Mouse (Mus musculus): ENCODE data around the gene Slc35a5. TPM values are rescaled to one million over a fixed set of nuclear protein-coding genes. Genes with fewer than 3 reads are reported as not detected.
A peak's percentile ranks its signal among the peaks of the same experiment; 100 is the strongest.

Slc35a5 gene
- polyA plus RNA-seq, 1 experiment from 2014 or later: 36.8 TPM

- Histone ChIP-seq H3K27ac (ENCODE audit: low read depth, low read length) (no peak overlapping the region), H3K9ac (replicated peaks; ENCODE audit: low read depth, low read length) (no peak overlapping the region), H3K4me3 (ENCODE audit: low read depth, low read length) (no peak overlapping the region), H3K27me3 (ENCODE audit: control insufficient read depth, insufficient read depth, low read length) (no peaks in the 10 kb centered on the region), H3K4me1 (ENCODE audit: control insufficient read depth, insufficient read depth, low read length) (no peaks in the 10 kb centered on the region), H3K36me3 (ENCODE audit: control insufficient read depth, insufficient read depth, low read length) (no peaks in the 10 kb centered on the region), H3K9me3 (ENCODE audit: control insufficient read depth, low read length) (no peaks in the 10 kb centered on the region), H3K4me2 (ENCODE audit: low read depth, low read length) (no peak overlapping the region)
- ATAC-seq (ENCODE audit: low read depth): no peak
- WGBS: 72% methylated on average over 5 of the region's 5 CpGs
Observed at GRCm38 (mm10) chr16:45122571-45122970, 35.9 kb downstream of the Slc35a5 start.

GRCm38 (mm10) chr16:45120844-45121425, 37.6 kb downstream of the Slc35a5 start:
- Histone ChIP-seq H3K4me1 (ENCODE audit: control insufficient read depth, insufficient read depth, low read length) (no peaks in the 10 kb centered on the region), H3K36me3 (ENCODE audit: control insufficient read depth, insufficient read depth, low read length) (no peaks in the 10 kb centered on the region), H3K27ac (ENCODE audit: low read depth, low read length) (no peak overlapping the region), H3K4me3 (ENCODE audit: low read depth, low read length) (no peak overlapping the region), H3K9me3 (ENCODE audit: control insufficient read depth, low read length) (no peaks in the 10 kb centered on the region), H3K9ac (replicated peaks; ENCODE audit: low read depth, low read length) (no peak overlapping the region), H3K27me3 (ENCODE audit: control insufficient read depth, insufficient read depth, low read length) (no peaks in the 10 kb centered on the region), H3K4me2 (ENCODE audit: low read depth, low read length) (no peak overlapping the region)
- ATAC-seq (ENCODE audit: low read depth): peak; percentile 24; the same call in 1 of the 2 replicates
- 65% methylated on average over 5 of the region's 5 CpGs for WGBS

- no peaks in the 10 kb centered on the region for H3K9me3 ChIP-seq (ENCODE audit: control insufficient read depth, low read length)
- H3K27me3 ChIP-seq (ENCODE audit: control insufficient read depth, insufficient read depth, low read length): no peaks in the 10 kb centered on the region
- no peak overlapping the region for H3K27ac ChIP-seq (ENCODE audit: low read depth, low read length)
- no peak overlapping the region for H3K4me2 ChIP-seq (ENCODE audit: low read depth, low read length)
- H3K36me3 ChIP-seq (ENCODE audit: control insufficient read depth, insufficient read depth, low read length): no peaks in the 10 kb centered on the region
- no peak for ATAC-seq (ENCODE audit: low read depth)
- no peak overlapping the region for H3K4me3 ChIP-seq (ENCODE audit: low read depth, low read length)
- 87% methylated on average over 3 of the region's 3 CpGs for WGBS
- no peaks in the 10 kb centered on the region for H3K4me1 ChIP-seq (ENCODE audit: control insufficient read depth, insufficient read depth, low read length)
- no peak overlapping the region for H3K9ac ChIP-seq (replicated peaks; ENCODE audit: low read depth, low read length)
Observed at GRCm38 (mm10) chr16:45118760-45119159, 39.7 kb downstream of the Slc35a5 start.

- Histone ChIP-seq H3K9ac (replicated peaks; ENCODE audit: low read depth, low read length) (no peak overlapping the region), H3K36me3 (ENCODE audit: control insufficient read depth, insufficient read depth, low read length) (no peaks in the 10 kb centered on the region), H3K4me1 (ENCODE audit: control insufficient read depth, insufficient read depth, low read length) (no peaks in the 10 kb centered on the region), H3K27me3 (ENCODE audit: control insufficient read depth, insufficient read depth, low read length) (no peaks in the 10 kb centered on the region), H3K27ac (ENCODE audit: low read depth, low read length) (no peak overlapping the region), H3K4me3 (ENCODE audit: low read depth, low read length) (no peak overlapping the region), H3K4me2 (ENCODE audit: low read depth, low read length) (no peak overlapping the region), H3K9me3 (ENCODE audit: control insufficient read depth, low read length) (no peaks in the 10 kb centered on the region)
- no peak for ATAC-seq (ENCODE audit: low read depth)
- WGBS: 96% methylated on average over 3 of the region's 3 CpGs
Observed at GRCm38 (mm10) chr16:45117200-45117599, 41.3 kb downstream of the Slc35a5 start.

GRCm38 (mm10) chr16:45110498-45110897, 48.0 kb downstream of the Slc35a5 start:
- no peaks in the 10 kb centered on the region for H3K36me3 ChIP-seq (ENCODE audit: control insufficient read depth, insufficient read depth, low read length)
- 81% methylated on average over 4 of the region's 4 CpGs for WGBS
- no peak overlapping the region for H3K4me2 ChIP-seq (ENCODE audit: low read depth, low read length)
- H3K4me1 ChIP-seq (ENCODE audit: control insufficient read depth, insufficient read depth, low read length): no peaks in the 10 kb centered on the region
- no peaks in the 10 kb centered on the region for H3K9me3 ChIP-seq (ENCODE audit: control insufficient read depth, low read length)
- H3K9ac ChIP-seq (replicated peaks; ENCODE audit: low read depth, low read length): no peak overlapping the region
- H3K4me3 ChIP-seq (ENCODE audit: low read depth, low read length): no peak overlapping the region
- H3K27me3 ChIP-seq (ENCODE audit: control insufficient read depth, insufficient read depth, low read length): no peaks in the 10 kb centered on the region
- ATAC-seq (ENCODE audit: low read depth): no peak
- no peak overlapping the region for H3K27ac ChIP-seq (ENCODE audit: low read depth, low read length)

- no peak for ATAC-seq (ENCODE audit: low read depth)
- Histone ChIP-seq H3K4me2 (ENCODE audit: low read depth, low read length) (no peak overlapping the region), H3K36me3 (ENCODE audit: control insufficient read depth, insufficient read depth, low read length) (no peaks in the 10 kb centered on the region), H3K9me3 (ENCODE audit: control insufficient read depth, low read length) (no peaks in the 10 kb centered on the region), H3K27me3 (ENCODE audit: control insufficient read depth, insufficient read depth, low read length) (no peaks in the 10 kb centered on the region), H3K27ac (ENCODE audit: low read depth, low read length) (no peak overlapping the region), H3K4me1 (ENCODE audit: control insufficient read depth, insufficient read depth, low read length) (no peaks in the 10 kb centered on the region), H3K9ac (replicated peaks; ENCODE audit: low read depth, low read length) (no peak overlapping the region), H3K4me3 (ENCODE audit: low read depth, low read length) (no peak overlapping the region)
- WGBS: 81% methylated on average over 5 of the region's 5 CpGs
Observed at GRCm38 (mm10) chr16:45108203-45108878, 50.2 kb downstream of the Slc35a5 start.

- WGBS: 79% methylated on average over 3 of the region's 3 CpGs
- no peaks in the 10 kb centered on the region for H3K4me1 ChIP-seq (ENCODE audit: control insufficient read depth, insufficient read depth, low read length)
Observed at GRCm38 (mm10) chr16:45104993-45105392, 53.5 kb downstream of the Slc35a5 start.

GRCm38 (mm10) chr16:45100892-45101291, 57.6 kb downstream of the Slc35a5 start:
- Histone ChIP-seq H3K36me3 (ENCODE audit: control insufficient read depth, insufficient read depth, low read length) (no peaks in the 10 kb centered on the region), H3K27ac (ENCODE audit: low read depth, low read length) (no peak overlapping the region), H3K4me2 (ENCODE audit: low read depth, low read length) (no peak overlapping the region), H3K9ac (replicated peaks; ENCODE audit: low read depth, low read length) (no peak overlapping the region), H3K9me3 (ENCODE audit: control insufficient read depth, low read length) (no peaks in the 10 kb centered on the region), H3K4me1 (ENCODE audit: control insufficient read depth, insufficient read depth, low read length) (peaks cover 4% of the 10 kb centered on the region; the same call in 1 of the 2 replicates), H3K27me3 (ENCODE audit: control insufficient read depth, insufficient read depth, low read length) (no peaks in the 10 kb centered on the region), H3K4me3 (ENCODE audit: low read depth, low read length) (no peak overlapping the region)
- 78% methylated on average over 3 of the region's 3 CpGs for whole genome bisulfite sequencing
- ATAC-seq (ENCODE audit: low read depth): no peak

More at GRCm38 (mm10) chr16:45104993-45105392, 53.5 kb downstream of the Slc35a5 start:
- Histone ChIP-seq H3K4me2 (ENCODE audit: low read depth, low read length) (no peak overlapping the region), H3K4me3 (ENCODE audit: low read depth, low read length) (no peak overlapping the region), H3K27ac (ENCODE audit: low read depth, low read length) (no peak overlapping the region), H3K36me3 (ENCODE audit: control insufficient read depth, insufficient read depth, low read length) (no peaks in the 10 kb centered on the region), H3K9me3 (ENCODE audit: control insufficient read depth, low read length) (no peaks in the 10 kb centered on the region), H3K9ac (replicated peaks; ENCODE audit: low read depth, low read length) (no peak overlapping the region), H3K27me3 (ENCODE audit: control insufficient read depth, insufficient read depth, low read length) (no peaks in the 10 kb centered on the region)
- ATAC-seq (ENCODE audit: low read depth): no peak

- H3K27me3 ChIP-seq (ENCODE audit: control insufficient read depth, insufficient read depth, low read length): no peaks in the 10 kb centered on the region
- peak overlapping the region; percentile 9; the same call in 1 of the 2 replicates for H3K4me3 ChIP-seq (ENCODE audit: low read depth, low read length)
- peaks cover 9% of the 10 kb centered on the region for H3K4me1 ChIP-seq (ENCODE audit: control insufficient read depth, insufficient read depth, low read length)
- no peaks in the 10 kb centered on the region for H3K9me3 ChIP-seq (ENCODE audit: control insufficient read depth, low read length)
- peak; percentile 14; the same call in 1 of the 2 replicates for ATAC-seq (ENCODE audit: low read depth)
- no peak overlapping the region for H3K9ac ChIP-seq (replicated peaks; ENCODE audit: low read depth, low read length)
- H3K4me2 ChIP-seq (ENCODE audit: low read depth, low read length): peak overlapping the region; percentile 29; the same call in 1 of the 2 replicates
- WGBS: 37% methylated on average over 6 of the region's 6 CpGs
- peak overlapping the region; percentile 4; the same call in 1 of the 2 replicates for H3K27ac ChIP-seq (ENCODE audit: low read depth, low read length)
- H3K36me3 ChIP-seq (ENCODE audit: control insufficient read depth, insufficient read depth, low read length): no peaks in the 10 kb centered on the region
Observed at GRCm38 (mm10) chr16:45098886-45099210, 59.7 kb downstream of the Slc35a5 start.
